Mouse (Mus musculus) neural tube, embryonic 15.5 days (tissue): ENCODE data around the gene Gigyf2. TPM values are rescaled to one million over a fixed set of nuclear protein-coding genes. Genes with fewer than 3 reads are reported as not detected.
"Not testable (repeated sequence)": the region's sequence is repeated elsewhere in the genome, so short reads cannot be mapped to it uniquely, and the experiment has no call there.

ENCODE experiments used
- ATAC-seq: fragments of 200-750 bp; cut with Nextera tagmentation; 2 replicates; pipeline ENCODE4 v1.8.0; 2017; ENCODE audit warnings: mild to moderate bottlenecking, moderate TSS enrichment, moderate library complexity; ENCODE audit not compliant: low FRiP score
- H3K27ac ChIP-seq: fragments of 300-500 bp; sonication (generic); replicated peaks from 2 replicates; pipeline ENCODE4 v1.5.1; 2015; ENCODE audit warnings: mild to moderate bottlenecking, inconsistent platforms
- H3K27me3 ChIP-seq: fragments of 300-500 bp; sonication (generic); replicated peaks from 2 replicates; pipeline ENCODE4 v1.6.1; 2015; ENCODE audit warnings: inconsistent platforms
- H3K36me3 ChIP-seq: fragments of 300-500 bp; sonication (generic); 2 replicates; pipeline ENCODE4 v1.6.1; 2015; ENCODE audit warnings: inconsistent platforms
- H3K4me1 ChIP-seq: fragments of 300-500 bp; sonication (generic); 2 replicates; pipeline ENCODE4 v1.6.1; 2015; ENCODE audit warnings: inconsistent platforms
- H3K4me2 ChIP-seq: fragments of 300-500 bp; sonication (generic); 2 replicates; pipeline ENCODE4 v1.6.1; 2015; ENCODE audit warnings: inconsistent platforms, mild to moderate bottlenecking, moderate library complexity
- H3K4me3 ChIP-seq: fragments of 300-500 bp; sonication (generic); replicated peaks from 2 replicates; pipeline ENCODE4 v1.5.1; 2015; ENCODE audit warnings: mild to moderate bottlenecking, inconsistent platforms
- H3K9ac ChIP-seq: fragments of 300-500 bp; sonication (generic); replicated peaks from 2 replicates; pipeline ENCODE4 v1.6.1; 2015; ENCODE audit warnings: mild to moderate bottlenecking, inconsistent platforms
- H3K9me3 ChIP-seq: fragments of 300-500 bp; sonication (generic); replicated peaks from 2 replicates; pipeline ENCODE4 v1.6.1; 2016; ENCODE audit warnings: inconsistent platforms
- WGBS: fragments of 180-500 bp; shearing (Covaris S2); methylation state at CpG from one replicate; pipeline ENCODE4 v1.1.7; 2015; ENCODE audit warnings: mixed read lengths; 5-methylcytosine and 5-hydroxymethylcytosine counted together
- polyA plus RNA-seq: library from polyadenylated mRNA; unstranded; fragments of >200 nt; fragmentation: Nextera tagmentation; extraction: Ambion mirVana; gene quantifications from 2 replicates; pipeline ENCODE4 v1.2.1, GENCODE M21; 2015

Gigyf2 gene
- polyA plus RNA-seq, 1 experiment from 2014 or later: 61.7 TPM

- WGBS: 96% methylated on average over 6 of the region's 7 CpGs
- H3K9me3 ChIP-seq, H3K27me3 ChIP-seq, H3K4me3 ChIP-seq, H3K36me3 ChIP-seq, H3K4me1 ChIP-seq, H3K4me2 ChIP-seq, ATAC-seq, H3K9ac ChIP-seq, H3K27ac ChIP-seq: not testable (repeated sequence)
These were observed 133.1 kb downstream of the Gigyf2 start for GRCm38 (mm10) chr1:87459856-87460255.

GRCm38 (mm10) chr1:87467469-87467868, 140.7 kb downstream of the Gigyf2 start:
- WGBS: 65% methylated on average over 9 of the region's 9 CpGs
- Histone ChIP-seq H3K4me2 (peak overlapping the region; percentile 26), H3K27me3 (no peaks in the 10 kb centered on the region), H3K9ac (no peak overlapping the region), H3K27ac (no peak overlapping the region), H3K4me1 (peaks cover 3% of the 10 kb centered on the region), H3K9me3 (no peaks in the 10 kb centered on the region), H3K36me3 (no peaks in the 10 kb centered on the region), H3K4me3 (no peak overlapping the region)
- ATAC-seq: no peak

DNA sequence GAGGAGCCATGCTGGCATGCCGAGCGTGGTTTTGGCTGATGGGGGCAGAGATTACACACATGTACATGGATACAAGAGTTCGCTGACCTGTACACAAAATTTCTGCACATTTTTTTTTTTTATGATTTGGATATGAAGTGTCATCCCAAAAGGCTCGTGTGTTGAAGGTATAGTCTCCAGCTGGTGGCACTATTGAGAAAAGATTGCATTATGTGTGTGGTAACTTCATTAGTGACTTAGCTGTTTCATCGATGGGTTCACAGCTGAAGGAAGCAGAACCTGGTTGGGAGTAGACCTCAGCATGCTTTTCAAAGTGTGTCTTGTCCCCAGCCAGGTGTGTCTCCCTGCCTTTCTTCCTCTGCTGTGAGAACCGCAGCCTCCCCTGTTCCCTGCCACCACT, 141.5 kb downstream of the Gigyf2 start:
- Histone ChIP-seq H3K4me3 (no peak overlapping the region), H3K9ac (no peak overlapping the region), H3K27ac (no peak overlapping the region), H3K36me3 (no peaks in the 10 kb centered on the region), H3K9me3 (no peaks in the 10 kb centered on the region), H3K4me2 (no peak overlapping the region), H3K4me1 (peaks cover 3% of the 10 kb centered on the region), H3K27me3 (no peaks in the 10 kb centered on the region)
- WGBS: 72% methylated on average over 6 of the region's 6 CpGs
- ATAC-seq: no peak

- H3K27ac ChIP-seq, ATAC-seq, H3K4me2 ChIP-seq, H3K4me1 ChIP-seq, H3K4me3 ChIP-seq, H3K9me3 ChIP-seq, H3K36me3 ChIP-seq, H3K9ac ChIP-seq: not testable (repeated sequence)
- peaks cover 11% of the 10 kb centered on the region for H3K27me3 ChIP-seq
- WGBS: 44% methylated on average over 7 of the region's 10 CpGs
These were observed 143.2 kb downstream of the Gigyf2 start, which contains the start of gene Snorc for GRCm38 (mm10) chr1:87469971-87470370. Snorc (plus strand) TSS chr1:87470271.

GRCm38 (mm10) chr1:87471914-87472313, 145.1 kb downstream of the Gigyf2 start:
- Histone ChIP-seq H3K27ac (no peak overlapping the region), H3K4me2 (no peak overlapping the region), H3K4me1 (peaks cover 13% of the 10 kb centered on the region), H3K36me3 (no peaks in the 10 kb centered on the region), H3K27me3 (peaks cover 25% of the 10 kb centered on the region), H3K9me3 (no peaks in the 10 kb centered on the region), H3K9ac (no peak overlapping the region), H3K4me3 (no peak overlapping the region)
- 79% methylated on average over 7 of the region's 7 CpGs for WGBS
- ATAC-seq: no peak

DNA sequence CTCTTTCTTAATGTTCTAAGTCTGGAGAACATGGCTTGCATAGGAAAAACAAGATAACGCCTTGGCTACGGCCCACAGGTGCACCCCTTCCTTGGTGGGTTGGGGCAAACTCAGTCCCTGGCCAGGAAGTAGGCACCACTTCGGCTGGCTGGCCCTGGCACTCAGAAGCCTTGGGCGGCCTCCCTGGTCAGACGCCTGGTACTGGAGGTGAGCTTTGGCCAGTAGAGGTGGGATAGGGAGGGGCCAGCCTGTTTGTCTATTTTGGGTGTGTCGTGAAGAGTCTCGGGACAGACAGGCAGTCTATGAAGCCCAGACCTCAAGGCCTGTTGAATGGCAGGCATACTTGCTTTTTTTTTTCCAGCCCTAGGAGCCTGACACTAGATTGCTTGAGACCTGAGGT, 145.8 kb downstream of the Gigyf2 start:
- Histone ChIP-seq H3K27ac (no peak overlapping the region), H3K9ac (no peak overlapping the region), H3K9me3 (no peaks in the 10 kb centered on the region), H3K4me2 (no peak overlapping the region), H3K4me3 (no peak overlapping the region), H3K36me3 (no peaks in the 10 kb centered on the region), H3K27me3 (peaks cover 25% of the 10 kb centered on the region), H3K4me1 (peaks cover 10% of the 10 kb centered on the region)
- WGBS: 86% methylated on average over 7 of the region's 7 CpGs
- no peak for ATAC-seq

DNA sequence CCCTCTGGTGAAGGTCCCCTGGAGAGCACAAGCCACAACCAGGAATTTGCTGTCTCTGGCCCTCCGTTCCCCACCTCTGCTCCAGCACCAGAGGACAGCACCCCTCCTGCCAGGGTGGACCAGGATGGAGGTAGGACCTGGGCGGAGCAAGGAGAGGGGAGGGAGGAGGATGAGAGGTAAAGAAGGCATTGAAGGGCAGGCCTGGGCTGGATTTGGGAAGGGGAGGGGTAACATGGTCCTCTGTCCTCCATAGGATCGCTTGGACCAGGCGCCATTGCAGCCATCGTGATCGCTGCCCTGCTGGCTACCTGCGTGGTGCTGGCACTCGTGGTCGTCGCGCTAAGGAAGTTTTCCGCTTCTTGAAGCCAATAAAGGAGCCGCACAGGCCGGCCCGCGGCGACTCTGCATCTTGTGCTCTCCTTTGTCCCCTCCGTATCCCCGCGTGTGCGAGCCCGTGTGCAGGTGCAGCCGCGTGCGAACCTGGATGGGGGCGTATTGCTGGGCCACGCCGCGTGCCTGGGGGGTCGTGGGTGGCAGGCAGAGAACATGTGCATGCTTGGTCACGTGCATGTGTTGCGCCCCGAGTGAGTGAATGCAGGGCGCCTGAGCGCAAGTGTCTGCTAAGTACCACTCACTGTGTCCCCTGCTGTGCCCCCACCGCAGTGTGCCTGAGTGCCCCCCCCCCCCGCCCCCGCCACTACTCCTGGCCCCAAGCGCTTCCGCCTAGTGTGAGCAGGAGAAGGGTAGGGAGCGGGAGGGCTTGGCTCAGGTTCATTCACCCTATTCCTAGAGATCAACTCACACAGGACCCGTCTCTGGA, 148.5 kb downstream of the Gigyf2 start:
- H3K27me3 ChIP-seq: peaks cover 25% of the 10 kb centered on the region
- H3K4me3 ChIP-seq: peak overlapping the region; percentile 43
- peak overlapping the region; percentile 30; the same call in 1 of the 2 replicates for H3K9ac ChIP-seq
- H3K36me3 ChIP-seq: no peaks in the 10 kb centered on the region
- peak overlapping the region; percentile 92 for H3K4me2 ChIP-seq
- no peak overlapping the region for H3K27ac ChIP-seq
- peaks cover 10% of the 10 kb centered on the region for H3K4me1 ChIP-seq
- peak; percentile 64 for ATAC-seq
- no peaks in the 10 kb centered on the region for H3K9me3 ChIP-seq
- WGBS: 3% methylated on average over 39 of the region's 42 CpGs

DNA sequence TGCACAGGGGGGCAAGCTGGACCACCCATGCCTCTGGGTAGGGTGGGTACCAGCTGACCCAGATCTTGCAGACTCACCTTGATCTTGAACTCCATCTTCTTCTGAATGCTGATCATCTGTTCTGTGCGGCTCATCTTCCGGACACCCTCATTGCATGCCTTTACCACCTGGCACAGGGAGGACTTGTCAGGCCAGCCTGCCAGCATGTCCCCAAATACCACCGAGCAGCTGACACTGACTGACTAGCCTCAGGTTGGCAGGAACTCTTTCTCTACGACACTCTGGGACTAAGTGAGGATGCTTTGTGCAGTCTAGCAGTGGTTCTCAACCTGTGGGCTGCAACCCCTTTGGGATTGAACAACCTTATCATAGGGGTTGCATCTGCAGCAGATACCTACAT, 155.7 kb downstream of the Gigyf2 start:
- Histone ChIP-seq H3K27me3 (no peaks in the 10 kb centered on the region), H3K9me3 (no peaks in the 10 kb centered on the region), H3K4me2 (no peak overlapping the region), H3K36me3 (peaks cover 17% of the 10 kb centered on the region; the same call in 1 of the 2 replicates), H3K9ac (no peak overlapping the region), H3K27ac (no peak overlapping the region), H3K4me3 (no peak overlapping the region), H3K4me1 (no peaks in the 10 kb centered on the region)
- WGBS: 88% methylated on average over 4 of the region's 4 CpGs
- ATAC-seq: no peak

DNA sequence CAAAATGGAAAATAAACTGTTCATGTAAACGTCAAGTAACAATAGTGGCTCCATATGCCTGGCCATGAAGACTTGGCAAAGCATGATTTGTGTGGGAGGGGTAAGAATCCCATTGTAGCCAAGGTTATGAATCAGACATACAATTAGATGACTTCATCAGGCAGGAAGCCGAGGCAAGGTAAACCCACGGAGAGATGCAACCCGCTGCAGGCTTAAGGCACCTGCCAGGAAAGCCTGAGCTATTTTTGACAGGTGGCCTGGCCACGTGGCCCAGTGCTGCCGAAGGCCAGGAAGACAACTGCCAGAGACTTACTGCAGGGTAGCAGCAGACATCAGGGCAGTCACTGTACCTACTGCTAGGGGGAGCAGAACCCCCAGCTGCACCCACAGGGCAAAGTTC, 159.6 kb downstream of the Gigyf2 start:
- Histone ChIP-seq H3K4me3 (no peak overlapping the region), H3K27me3 (no peaks in the 10 kb centered on the region), H3K4me1 (no peaks in the 10 kb centered on the region), H3K9me3 (no peaks in the 10 kb centered on the region), H3K36me3 (peaks cover 28% of the 10 kb centered on the region; the same call in 1 of the 2 replicates), H3K4me2 (no peak overlapping the region), H3K9ac (no peak overlapping the region), H3K27ac (no peak overlapping the region)
- no peak for ATAC-seq
- 78% methylated on average over 6 of the region's 6 CpGs for WGBS

- no peaks in the 10 kb centered on the region for H3K4me1 ChIP-seq
- no peaks in the 10 kb centered on the region for H3K27me3 ChIP-seq
- no peak overlapping the region for H3K27ac ChIP-seq
- no peak overlapping the region for H3K4me2 ChIP-seq
- H3K9ac ChIP-seq: no peak overlapping the region
- H3K9me3 ChIP-seq: no peaks in the 10 kb centered on the region
- no peak for ATAC-seq
- peaks cover 14% of the 10 kb centered on the region for H3K36me3 ChIP-seq
- H3K4me3 ChIP-seq: no peak overlapping the region
- WGBS: 91% methylated on average over 3 of the region's 3 CpGs
These were observed 165.5 kb downstream of the Gigyf2 start for GRCm38 (mm10) chr1:87492285-87492684.

DNA sequence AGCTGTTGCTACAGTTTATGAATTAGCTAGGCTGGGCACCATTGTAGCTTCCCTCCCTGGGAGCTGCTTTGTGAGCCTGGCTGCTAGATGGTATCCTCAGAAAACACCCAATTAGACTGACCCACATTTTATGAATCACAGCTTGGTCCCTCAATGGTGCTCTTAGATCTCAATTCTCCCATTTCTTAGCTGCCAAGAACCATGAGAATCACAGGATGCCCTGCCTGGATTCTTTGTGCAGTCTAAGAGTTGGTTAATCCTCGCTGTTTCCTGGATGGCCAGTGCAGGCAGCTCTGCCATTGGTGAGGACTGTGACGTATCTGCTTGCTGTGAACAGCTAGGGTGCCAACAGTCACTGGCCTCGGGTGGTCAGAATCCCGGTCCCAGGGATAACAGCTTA, 166.7 kb downstream of the Gigyf2 start:
- Histone ChIP-seq H3K9me3 (no peaks in the 10 kb centered on the region), H3K4me2 (no peak overlapping the region), H3K4me3 (no peak overlapping the region), H3K4me1 (no peaks in the 10 kb centered on the region), H3K27ac (no peak overlapping the region), H3K9ac (no peak overlapping the region), H3K36me3 (peaks cover 1% of the 10 kb centered on the region; the same call in 1 of the 2 replicates), H3K27me3 (no peaks in the 10 kb centered on the region)
- WGBS: 89% methylated on average over 4 of the region's 4 CpGs
- ATAC-seq: no peak
